ENCODE assay signal across 27 mouse cellular contexts in genomic region chr13:60789466-60789865, GRCm38 (mm10). TPM values are rescaled to one million over a fixed set of nuclear protein-coding genes. Genes with fewer than 3 reads are reported as not detected.
DNase-seq lines count a peak whose midpoint lies in the region; ATAC-seq lines count a peak whose summit lies in the region.
"Had no signal": no experiment of that assay in that cellular context is flagged by ENCODE, and none has a peak within 500 bp of the region (broad histone marks: within the 10 kb centered on the region; RNA-seq: fewer than 3 reads in every experiment).

No protein-coding gene starts in this region.

- intact Hi-C loops in heart, postnatal 14 days (cut with DNase I): no loop called here

- no peak overlapping the region for H3K27ac ChIP-seq in heart, embryonic 10.5 days
- no peak overlapping the region for H3K27ac ChIP-seq in heart, embryonic 12.5 days (ENCODE audit: poor library complexity, severe bottlenecking)
- H3K27ac ChIP-seq in midbrain, embryonic 10.5 days (replicated peaks): no peak overlapping the region
- H3K27ac ChIP-seq in midbrain, embryonic 13.5 days: no peak overlapping the region

- no peak overlapping the region for H3K4me3 ChIP-seq in heart, embryonic 10.5 days
- H3K4me3 ChIP-seq in heart, embryonic 12.5 days: no peak overlapping the region
- no peak overlapping the region for H3K4me3 ChIP-seq in midbrain, embryonic 10.5 days
- H3K4me3 ChIP-seq in midbrain, embryonic 13.5 days (replicated peaks): no peak overlapping the region

- no peak overlapping the region for H3K9ac ChIP-seq in heart, embryonic 12.5 days
- no peak overlapping the region for H3K9ac ChIP-seq in midbrain, embryonic 13.5 days (replicated peaks)

- peak; percentile 61 for DNase-seq in heart, adult 11 months
- no peak for DNase-seq in heart, postnatal 14 days
- peak; percentile 70 for DNase-seq in heart, embryonic 10.5 days (ENCODE audit: low spot score)
- DNase-seq in midbrain, embryonic 10.5 days (ENCODE audit: low spot score): peak; percentile 1
- DNase-seq: adrenal gland, adult 2 months; adrenal gland, adult 8-10 months; adrenal gland, postnatal 10 days; adrenal gland, postnatal 14 days; adrenal gland, postnatal 25 days; adrenal gland, postnatal 36 days; B cell, adult 2 months; cerebellum, adult 11 months; cerebellum, adult 11-12 months; cerebellum, adult 18-20 months had no signal

- no peaks in the 10 kb centered on the region for H3K9me3 ChIP-seq in heart, embryonic 10.5 days
- H3K9me3 ChIP-seq in heart, embryonic 12.5 days (replicated peaks): no peaks in the 10 kb centered on the region
- no peaks in the 10 kb centered on the region for H3K9me3 ChIP-seq in midbrain, embryonic 10.5 days (replicated peaks)
- H3K9me3 ChIP-seq in midbrain, embryonic 13.5 days: no peaks in the 10 kb centered on the region

- no peaks in the 10 kb centered on the region for H3K27me3 ChIP-seq in heart, embryonic 10.5 days (ENCODE audit: insufficient read depth, poor library complexity, severe bottlenecking)
- H3K27me3 ChIP-seq in heart, embryonic 12.5 days (replicated peaks): no peaks in the 10 kb centered on the region
- no peaks in the 10 kb centered on the region for H3K27me3 ChIP-seq in midbrain, embryonic 10.5 days (ENCODE audit: low read depth, poor library complexity, severe bottlenecking)
- H3K27me3 ChIP-seq in midbrain, embryonic 13.5 days: no peaks in the 10 kb centered on the region
- H3K27me3 ChIP-seq: CH12.LX had no signal

- no peaks in the 10 kb centered on the region for H3K4me1 ChIP-seq in heart, embryonic 10.5 days
- H3K4me1 ChIP-seq in heart, embryonic 12.5 days (replicated peaks): no peaks in the 10 kb centered on the region
- H3K4me1 ChIP-seq in midbrain, embryonic 10.5 days: no peaks in the 10 kb centered on the region
- no peaks in the 10 kb centered on the region for H3K4me1 ChIP-seq in midbrain, embryonic 13.5 days (replicated peaks)

- no peaks in the 10 kb centered on the region for H3K36me3 ChIP-seq in heart, embryonic 10.5 days
- H3K36me3 ChIP-seq in heart, embryonic 12.5 days: no peaks in the 10 kb centered on the region
- H3K36me3 ChIP-seq in midbrain, embryonic 10.5 days: no peaks in the 10 kb centered on the region
- H3K36me3 ChIP-seq in midbrain, embryonic 13.5 days: no peaks in the 10 kb centered on the region
- H3K36me3 ChIP-seq: G1E had no signal

- no peak for ATAC-seq in heart, embryonic 12.5 days (ENCODE audit: insufficient number of reproducible peaks, low FRiP score)
- no peak for ATAC-seq in midbrain, embryonic 13.5 days
- ATAC-seq: activated CD4-positive, CD25-positive, alpha-beta regulatory T cell, adult 4 months; CD4-positive, CD25-positive, alpha-beta regulatory T cell, adult 4 months; Patski had no signal

- WGBS in heart, embryonic 10.5 days: 52% methylated on average over 1 of the region's 1 CpGs
- WGBS in heart, embryonic 12.5 days: 58% methylated on average over 1 of the region's 1 CpGs
- WGBS in midbrain, embryonic 10.5 days: 74% methylated on average over 1 of the region's 1 CpGs
- 53% methylated on average over 1 of the region's 1 CpGs for WGBS in midbrain, embryonic 13.5 days

- no peak overlapping the region for H3K4me2 ChIP-seq in heart, embryonic 12.5 days
- no peak overlapping the region for H3K4me2 ChIP-seq in midbrain, embryonic 13.5 days (replicated peaks)

RNA-seq across cellular contexts. Expression of gene BC051665, which starts 3.3 kb away (rescaled TPM):
- total RNA-seq in heart, postnatal 14 days (2021): not detected
- not detected in 2 replicates for polyA plus RNA-seq in heart, embryonic 10.5 days (2016; fragmentation: Nextera tagmentation; extraction: Ambion mirVana)
- polyA plus RNA-seq in heart, embryonic 12.5 days (2016; fragmentation: Nextera tagmentation; extraction: Ambion mirVana): not detected in 2 replicates
- not detected in 2 replicates for polyA plus RNA-seq in midbrain, embryonic 10.5 days (2016; fragmentation: Nextera tagmentation; extraction: Ambion mirVana)
- polyA plus RNA-seq in midbrain, embryonic 13.5 days (2015; fragmentation: Nextera tagmentation; extraction: Ambion mirVana): not detected in 2 replicates
- total RNA-seq: adrenal gland, adult 18-20 months; adrenal gland, adult 2 months; adrenal gland, adult 8-10 months; adrenal gland, postnatal 10 days; adrenal gland, postnatal 14 days; adrenal gland, postnatal 25 days; adrenal gland, postnatal 36 days; adrenal gland, postnatal 4 days; CH12.LX; ES-E14; G1E; MEL had no signal
- polyA plus RNA-seq: activated CD4-positive, CD25-positive, alpha-beta regulatory T cell, adult 4 months; adrenal gland, adult 2 months; brain, embryonic 14.5 days; C2C12; CD4-positive, CD25-positive, alpha-beta regulatory T cell, adult 4 months; G1E; Patski had no signal

RNA-seq across cellular contexts. Expression of gene Ctsll3, which starts 13.2 kb away (rescaled TPM):
- total RNA-seq in heart, postnatal 14 days (2021): not detected
- polyA plus RNA-seq in heart, embryonic 10.5 days (2016; fragmentation: Nextera tagmentation; extraction: Ambion mirVana): not detected in 2 replicates
- not detected in 2 replicates for polyA plus RNA-seq in heart, embryonic 12.5 days (2016; fragmentation: Nextera tagmentation; extraction: Ambion mirVana)
- polyA plus RNA-seq in midbrain, embryonic 10.5 days (2016; fragmentation: Nextera tagmentation; extraction: Ambion mirVana): not detected in 2 replicates
- not detected in 2 replicates for polyA plus RNA-seq in midbrain, embryonic 13.5 days (2015; fragmentation: Nextera tagmentation; extraction: Ambion mirVana)
- total RNA-seq: adrenal gland, adult 18-20 months; adrenal gland, adult 2 months; adrenal gland, adult 8-10 months; adrenal gland, postnatal 10 days; adrenal gland, postnatal 14 days; adrenal gland, postnatal 25 days; adrenal gland, postnatal 36 days; adrenal gland, postnatal 4 days; CH12.LX; ES-E14; G1E; MEL had no signal
- polyA plus RNA-seq: activated CD4-positive, CD25-positive, alpha-beta regulatory T cell, adult 4 months; adrenal gland, adult 2 months; brain, embryonic 14.5 days; C2C12; CD4-positive, CD25-positive, alpha-beta regulatory T cell, adult 4 months; G1E; Patski had no signal

Comparison
In these comparisons a context has a peak if more than half of its experiments do, and no peak if none do; other contexts are left out.
1. DNase-seq: peak in heart, adult 11 months (single experiment), heart, embryonic 10.5 days (single experiment) and midbrain, embryonic 10.5 days (single experiment); none in heart, postnatal 14 days (0 of 2).